Mouse (Mus musculus): ENCODE measurements around the gene Cdc42bpa. TPM values are rescaled to one million over a fixed set of nuclear protein-coding genes. Genes with fewer than 3 reads are reported as not detected.

Cdc42bpa gene
- polyA plus RNA-seq, 1 experiment from 2014 or later, result 20.3 TPM

- no peak overlapping the region for H3K9ac ChIP-seq
- H3K36me3 ChIP-seq, result no peaks in the 10 kb centered on the region
- H3K4me3 ChIP-seq, result no peak overlapping the region
- no peaks in the 10 kb centered on the region for H3K4me1 ChIP-seq (replicated peaks)
- no peak for ATAC-seq (ENCODE audit: low read depth)
- H3K27me3 ChIP-seq, result no peaks in the 10 kb centered on the region
- H3K4me2 ChIP-seq, result no peak overlapping the region
- no peak overlapping the region for H3K27ac ChIP-seq (replicated peaks)
- 49% methylated on average over 8 of the region's 8 CpGs for WGBS
- H3K9me3 ChIP-seq, result no peaks in the 10 kb centered on the region
Measured at GRCm38 (mm10) chr1:180175635-180176034, 215.4 kb downstream of the Cdc42bpa start.

- H3K9ac ChIP-seq, result no peak overlapping the region
- H3K4me1 ChIP-seq (replicated peaks), result no peaks in the 10 kb centered on the region
- no peak overlapping the region for H3K27ac ChIP-seq (replicated peaks)
- no peak overlapping the region for H3K4me2 ChIP-seq
- H3K4me3 ChIP-seq, result no peak overlapping the region
- 21% methylated on average over 1 of the region's 1 CpGs for WGBS
- H3K36me3 ChIP-seq, result no peaks in the 10 kb centered on the region
- H3K27me3 ChIP-seq, result no peaks in the 10 kb centered on the region
- no peak for ATAC-seq (ENCODE audit: low read depth)
- no peaks in the 10 kb centered on the region for H3K9me3 ChIP-seq
Measured at GRCm38 (mm10) chr1:180176784-180177183, 216.5 kb downstream of the Cdc42bpa start.

GRCm38 (mm10) chr1:180178340-180178739 lies 218.1 kb downstream of the Cdc42bpa start:
- Histone ChIP-seq H3K27me3 (no peaks in the 10 kb centered on the region), H3K9me3 (no peaks in the 10 kb centered on the region), H3K4me3 (no peak overlapping the region), H3K4me1 (replicated peaks) (no peaks in the 10 kb centered on the region), H3K27ac (replicated peaks) (no peak overlapping the region), H3K9ac (no peak overlapping the region), H3K4me2 (no peak overlapping the region), H3K36me3 (no peaks in the 10 kb centered on the region)
- WGBS, result 91% methylated on average over 9 of the region's 9 CpGs
- no peak for ATAC-seq (ENCODE audit: low read depth)

- no peaks in the 10 kb centered on the region for H3K27me3 ChIP-seq
- 92% methylated on average over 4 of the region's 4 CpGs for WGBS
- H3K4me3 ChIP-seq, result no peak overlapping the region
- ATAC-seq (ENCODE audit: low read depth), result no peak
- H3K36me3 ChIP-seq, result no peaks in the 10 kb centered on the region
- H3K27ac ChIP-seq (replicated peaks), result no peak overlapping the region
- H3K4me2 ChIP-seq, result no peak overlapping the region
- H3K4me1 ChIP-seq (replicated peaks), result no peaks in the 10 kb centered on the region
- no peaks in the 10 kb centered on the region for H3K9me3 ChIP-seq
- no peak overlapping the region for H3K9ac ChIP-seq
Measured at GRCm38 (mm10) chr1:180179100-180179499, 218.8 kb downstream of the Cdc42bpa start.

- Histone ChIP-seq H3K27me3 (no peaks in the 10 kb centered on the region), H3K36me3 (no peaks in the 10 kb centered on the region), H3K9me3 (no peaks in the 10 kb centered on the region), H3K9ac (no peak overlapping the region), H3K4me1 (replicated peaks) (no peaks in the 10 kb centered on the region), H3K27ac (replicated peaks) (no peak overlapping the region), H3K4me3 (no peak overlapping the region), H3K4me2 (no peak overlapping the region)
- WGBS, result 91% methylated on average over 2 of the region's 2 CpGs
- ATAC-seq (ENCODE audit: low read depth), result no peak
Measured at GRCm38 (mm10) chr1:180179840-180180239, 219.6 kb downstream of the Cdc42bpa start.

- Histone ChIP-seq H3K4me1 (replicated peaks) (no peaks in the 10 kb centered on the region), H3K27me3 (no peaks in the 10 kb centered on the region), H3K9ac (no peak overlapping the region), H3K4me2 (no peak overlapping the region), H3K4me3 (no peak overlapping the region), H3K9me3 (no peaks in the 10 kb centered on the region), H3K27ac (replicated peaks) (no peak overlapping the region), H3K36me3 (no peaks in the 10 kb centered on the region)
- WGBS, result 90% methylated on average over 7 of the region's 7 CpGs
- ATAC-seq (ENCODE audit: low read depth), result no peak
Measured at GRCm38 (mm10) chr1:180181304-180181965, 221.2 kb downstream of the Cdc42bpa start.

- Histone ChIP-seq H3K27me3 (no peaks in the 10 kb centered on the region), H3K27ac (replicated peaks) (no peak overlapping the region), H3K36me3 (no peaks in the 10 kb centered on the region), H3K4me2 (no peak overlapping the region), H3K4me1 (replicated peaks) (no peaks in the 10 kb centered on the region), H3K9me3 (no peaks in the 10 kb centered on the region), H3K9ac (no peak overlapping the region), H3K4me3 (no peak overlapping the region)
- ATAC-seq (ENCODE audit: low read depth), result no peak
- 90% methylated on average over 9 of the region's 9 CpGs for WGBS
Measured at GRCm38 (mm10) chr1:180181966-180182319, 221.7 kb downstream of the Cdc42bpa start.

- 62% methylated on average over 3 of the region's 3 CpGs for WGBS
- Histone ChIP-seq H3K4me3 (no peak overlapping the region), H3K27ac (replicated peaks) (no peak overlapping the region), H3K4me1 (replicated peaks) (no peaks in the 10 kb centered on the region), H3K9ac (no peak overlapping the region), H3K4me2 (no peak overlapping the region), H3K9me3 (no peaks in the 10 kb centered on the region), H3K27me3 (no peaks in the 10 kb centered on the region), H3K36me3 (no peaks in the 10 kb centered on the region)
- no peak for ATAC-seq (ENCODE audit: low read depth)
Measured at GRCm38 (mm10) chr1:180182731-180183130, 222.5 kb downstream of the Cdc42bpa start.

- no peaks in the 10 kb centered on the region for H3K9me3 ChIP-seq
- no peak overlapping the region for H3K9ac ChIP-seq
- H3K4me3 ChIP-seq, result no peak overlapping the region
- no peaks in the 10 kb centered on the region for H3K36me3 ChIP-seq
- H3K27me3 ChIP-seq, result no peaks in the 10 kb centered on the region
- H3K4me2 ChIP-seq, result no peak overlapping the region
- no peaks in the 10 kb centered on the region for H3K4me1 ChIP-seq (replicated peaks)
- no peak overlapping the region for H3K27ac ChIP-seq (replicated peaks)
- no peak for ATAC-seq (ENCODE audit: low read depth)
- 86% methylated on average over 6 of the region's 6 CpGs for WGBS
Measured at GRCm38 (mm10) chr1:180183525-180184159, 223.4 kb downstream of the Cdc42bpa start.

GRCm38 (mm10) chr1:180184768-180185167 lies 224.5 kb downstream of the Cdc42bpa start:
- Histone ChIP-seq H3K27me3 (no peaks in the 10 kb centered on the region), H3K4me2 (no peak overlapping the region), H3K36me3 (no peaks in the 10 kb centered on the region), H3K9me3 (no peaks in the 10 kb centered on the region), H3K9ac (no peak overlapping the region), H3K4me1 (replicated peaks) (no peaks in the 10 kb centered on the region), H3K4me3 (no peak overlapping the region), H3K27ac (replicated peaks) (no peak overlapping the region)
- whole genome bisulfite sequencing, result 68% methylated on average over 7 of the region's 7 CpGs
- no peak for ATAC-seq (ENCODE audit: low read depth)

GRCm38 (mm10) chr1:180185877-180186276 lies 225.6 kb downstream of the Cdc42bpa start:
- no peak overlapping the region for H3K4me3 ChIP-seq
- 74% methylated on average over 5 of the region's 5 CpGs for WGBS
- ATAC-seq (ENCODE audit: low read depth), result no peak

GRCm38 (mm10) chr1:180186371-180186770 lies 226.1 kb downstream of the Cdc42bpa start:
- no peaks in the 10 kb centered on the region for H3K36me3 ChIP-seq
- no peak overlapping the region for H3K4me3 ChIP-seq
- no peak overlapping the region for H3K9ac ChIP-seq
- ATAC-seq (ENCODE audit: low read depth), result no peak
- no peaks in the 10 kb centered on the region for H3K27me3 ChIP-seq
- H3K4me2 ChIP-seq, result no peak overlapping the region
- H3K4me1 ChIP-seq (replicated peaks), result no peaks in the 10 kb centered on the region
- H3K9me3 ChIP-seq, result no peaks in the 10 kb centered on the region
- H3K27ac ChIP-seq (replicated peaks), result no peak overlapping the region
- WGBS, result 77% methylated on average over 3 of the region's 3 CpGs

More at GRCm38 (mm10) chr1:180185877-180186276, 225.6 kb downstream of the Cdc42bpa start:
- Histone ChIP-seq H3K27me3 (no peaks in the 10 kb centered on the region), H3K9ac (no peak overlapping the region), H3K27ac (replicated peaks) (no peak overlapping the region), H3K4me2 (no peak overlapping the region), H3K4me1 (replicated peaks) (no peaks in the 10 kb centered on the region), H3K36me3 (no peaks in the 10 kb centered on the region), H3K9me3 (no peaks in the 10 kb centered on the region)

- Histone ChIP-seq H3K9me3 (no peaks in the 10 kb centered on the region), H3K4me2 (no peak overlapping the region), H3K27me3 (0 out of 2 replicates have a peak, but pooled peaks cover under 1% of the 10 kb centered on the region), H3K4me1 (replicated peaks) (no peaks in the 10 kb centered on the region), H3K4me3 (no peak overlapping the region), H3K9ac (no peak overlapping the region), H3K36me3 (no peaks in the 10 kb centered on the region), H3K27ac (replicated peaks) (no peak overlapping the region)
- 95% methylated on average over 4 of the region's 4 CpGs for WGBS
- no peak for ATAC-seq (ENCODE audit: low read depth)
Measured at GRCm38 (mm10) chr1:180188951-180189350, 228.7 kb downstream of the Cdc42bpa start.

Measured in neural tube, embryonic 13.5 days (tissue).